Mouse (Mus musculus): Measurements from ENCODE around the gene Gm21708. TPM values are rescaled to one million over a fixed set of nuclear protein-coding genes. Genes with fewer than 3 reads are reported as not detected.
"Not testable (repeated sequence)": the region's sequence is repeated elsewhere in the genome, so short reads cannot be mapped to it uniquely, and the experiment has no call there.

The Gm21708 gene
- not detected in 2 replicates for polyA plus RNA-seq (2011; ENCODE audit: insufficient read depth, insufficient read length, low replicate concordance, missing spikeins)

DNA sequence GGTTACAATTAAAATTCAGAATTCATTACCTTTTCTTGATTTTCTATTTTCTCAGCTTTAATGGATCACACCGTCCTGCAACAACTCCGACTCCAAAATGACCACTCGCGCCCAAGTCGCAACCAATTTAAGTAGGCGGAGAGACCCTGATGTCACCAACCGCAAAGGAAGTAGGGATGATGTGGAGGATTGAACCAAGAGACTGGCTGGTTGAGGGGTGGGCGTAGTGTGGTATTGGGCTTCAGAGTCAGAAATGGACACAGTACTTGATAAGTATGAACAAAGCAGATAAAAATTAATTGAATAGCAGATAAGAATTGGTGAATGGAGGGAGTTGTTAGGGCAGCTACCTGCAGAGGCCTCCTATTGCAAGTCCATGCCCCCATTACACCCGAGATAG lies at the start of gene Gm21708, which contains the start of gene Gm21704:
Gm21708 (minus strand) TSS at position 101 of the 400 bp plus-strand sequence.
Gm21704 (minus strand) TSS at position 101 of the 400 bp plus-strand sequence.
- not testable (repeated sequence) for H3K4me1 ChIP-seq (ENCODE audit: control insufficient read depth, insufficient read depth, low read length); H3K4me3 ChIP-seq (replicated peaks; ENCODE audit: control insufficient read depth, low read depth, low read length); H3K27ac ChIP-seq (ENCODE audit: control insufficient read depth, insufficient read depth, low read depth, low read length, poor library complexity)
- WGBS = no CpG with 5 or more reads among the region's 9 CpGs

Other genes starting within 250 kb of the Gm21708 start
- gene Gm21677, start 103.7 kb downstream of the Gm21708 start, polyA plus RNA-seq (2011; ENCODE audit: insufficient read depth, insufficient read length, low replicate concordance, missing spikeins) = not detected in 2 replicates
- not detected in 2 replicates for gene Gm21693, start 64.8 kb downstream of the Gm21708 start, polyA plus RNA-seq (2011; ENCODE audit: insufficient read depth, insufficient read length, low replicate concordance, missing spikeins)
- gene Gm21704, start within 50 bp of the Gm21708 start, polyA plus RNA-seq (2011; ENCODE audit: insufficient read depth, insufficient read length, low replicate concordance, missing spikeins) = not detected in 2 replicates